Mouse (Mus musculus) lung, postnatal 0 days (tissue): ENCODE results near the gene Magi1. TPM values are rescaled to one million over a fixed set of nuclear protein-coding genes. Genes with fewer than 3 reads are reported as not detected.
A peak's percentile ranks its signal among the peaks of the same experiment; 100 is the strongest.
"Not testable (repeated sequence)": the region's sequence is repeated elsewhere in the genome, so short reads cannot be mapped to it uniquely, and the experiment has no call there.

Source experiments
- ATAC-seq: fragments of 200-750 bp; cut with Nextera tagmentation; 2 replicates; pipeline ENCODE4 v1.8.0; 2017; ENCODE audit warnings: moderate library complexity
- DNase-seq: peaks from one replicate; pipeline ENCODE4 v3.0.0-alpha.2; 2016; ENCODE audit warnings: low spot score
- H3K27ac ChIP-seq: fragments of 300-500 bp; sonication (generic); 2 replicates; pipeline ENCODE4 v1.5.1; 2014; ENCODE audit warnings: antibody characterized with exemption, mild to moderate bottlenecking, low read length, mixed read lengths
- H3K27me3 ChIP-seq: fragments of 300-500 bp; sonication (generic); replicated peaks from 2 replicates; pipeline ENCODE4 v1.6.1; 2014; ENCODE audit warnings: low read length, mixed read lengths; ENCODE audit not compliant: insufficient read depth
- H3K36me3 ChIP-seq: fragments of 300-500 bp; sonication (generic); 2 replicates; pipeline ENCODE4 v1.6.1; 2014; ENCODE audit warnings: low read length, mixed read lengths; ENCODE audit not compliant: insufficient read depth
- H3K4me1 ChIP-seq: fragments of 300-500 bp; sonication (generic); 2 replicates; pipeline ENCODE4 v1.6.1; 2014; ENCODE audit warnings: antibody characterized with exemption, low read depth, low read length, mixed read lengths; ENCODE audit not compliant: insufficient read depth
- H3K4me2 ChIP-seq: fragments of 300-500 bp; sonication (generic); replicated peaks from 2 replicates; pipeline ENCODE4 v1.6.1; 2014; ENCODE audit warnings: low read depth, mild to moderate bottlenecking, low read length, moderate library complexity, mixed read lengths
- H3K4me3 ChIP-seq: fragments of 300-500 bp; sonication (generic); 2 replicates; pipeline ENCODE4 v1.5.1; 2014; ENCODE audit warnings: low read depth, low read length
- H3K9ac ChIP-seq: fragments of 300-500 bp; sonication (generic); replicated peaks from 2 replicates; pipeline ENCODE4 v1.6.1; 2014; ENCODE audit warnings: low read depth, mild to moderate bottlenecking
- H3K9me3 ChIP-seq: fragments of 300-500 bp; sonication (generic); 2 replicates; pipeline ENCODE4 v1.6.1; 2016; ENCODE audit warnings: low read length, mixed read lengths
- CTCF ChIP-seq: IDR thresholded peaks from 2 replicates; pipeline ENCODE4 v1.5.1; 2016; ENCODE audit warnings: antibody characterized with exemption, mild to moderate bottlenecking
- EP300 ChIP-seq: IDR thresholded peaks from 2 replicates; pipeline ENCODE4 v1.6.1; 2016; ENCODE audit warnings: antibody characterized with exemption, mild to moderate bottlenecking, control low read depth
- WGBS: fragments of 180-500 bp; shearing (Covaris S2); extraction: QIAGEN DNeasy Blood & Tissue Kit; methylation state at CpG from one replicate; pipeline ENCODE4 v1.1.7; 2014; 5-methylcytosine and 5-hydroxymethylcytosine counted together
- polyA plus RNA-seq: library from polyadenylated mRNA; unstranded; fragments of >200 nt; fragmentation: Nextera tagmentation; extraction: Ambion mirVana; gene quantifications from 2 replicates; pipeline ENCODE4 v1.2.1, GENCODE M21; 2015

The Magi1 gene
- polyA plus RNA-seq, 1 experiment from 2014 or later = 10.7 TPM

DNA sequence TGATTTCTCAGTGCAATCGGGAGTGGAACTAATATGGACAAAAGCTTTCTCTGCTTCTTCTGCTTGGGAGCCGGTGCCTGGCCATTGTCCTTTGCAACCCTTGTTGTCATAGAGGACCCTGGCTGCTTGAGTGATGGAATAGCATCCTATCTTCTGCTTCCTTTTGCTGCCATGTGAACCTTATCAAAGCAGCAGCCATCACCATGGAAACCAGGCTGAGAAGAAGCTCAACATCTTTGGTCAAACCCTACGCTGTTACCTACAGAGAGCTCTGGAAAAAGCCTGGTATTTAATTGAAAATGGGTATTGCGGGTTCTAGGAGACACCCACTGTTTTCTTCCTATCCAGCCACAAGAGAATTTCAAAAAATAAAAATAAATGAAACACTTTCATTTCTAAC is 263.2 kb downstream of the Magi1 start:
- Histone ChIP-seq H3K9ac (no peak overlapping the region), H3K27ac (no peak overlapping the region), H3K27me3 (no peaks in the 10 kb centered on the region), H3K4me2 (no peak overlapping the region), H3K9me3 (no peaks in the 10 kb centered on the region), H3K4me1 (no peaks in the 10 kb centered on the region), H3K36me3 (no peaks in the 10 kb centered on the region), H3K4me3 (no peak overlapping the region)
- TF ChIP-seq CTCF = no peak
- no peak for TF ChIP-seq EP300
- no peak for ATAC-seq
- WGBS = 93% methylated on average over 4 of the region's 4 CpGs
- no peak for DNase-seq

DNA sequence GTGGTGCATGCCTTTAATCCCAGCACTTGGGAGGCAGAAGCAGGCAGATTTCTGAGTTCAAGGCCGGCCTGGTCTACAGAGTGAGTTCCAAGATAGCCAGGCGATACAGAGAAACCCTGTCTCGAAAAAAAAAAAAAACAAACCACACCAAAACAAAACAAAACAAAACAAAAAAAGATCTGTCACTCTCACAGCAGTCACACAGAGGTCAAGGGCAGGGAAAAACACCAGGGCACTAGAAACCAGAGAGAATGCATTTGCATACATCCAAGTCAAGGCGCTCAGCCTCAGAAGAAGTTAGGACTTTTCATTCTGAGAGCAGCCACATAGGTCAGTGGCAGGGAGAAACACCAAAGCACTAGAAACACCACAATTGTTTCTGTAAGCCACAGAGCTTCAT is 263.8 kb downstream of the Magi1 start:
- Histone ChIP-seq H3K9me3 (no peaks in the 10 kb centered on the region), H3K9ac (no peak overlapping the region), H3K36me3 (no peaks in the 10 kb centered on the region), H3K27ac (no peak overlapping the region), H3K27me3 (no peaks in the 10 kb centered on the region), H3K4me1 (no peaks in the 10 kb centered on the region), H3K4me2 (no peak overlapping the region), H3K4me3 (no peak overlapping the region)
- no peak for TF ChIP-seq CTCF
- TF ChIP-seq EP300 = no peak
- WGBS = 94% methylated on average over 4 of the region's 4 CpGs
- DNase-seq = no peak
- ATAC-seq = no peak

DNA sequence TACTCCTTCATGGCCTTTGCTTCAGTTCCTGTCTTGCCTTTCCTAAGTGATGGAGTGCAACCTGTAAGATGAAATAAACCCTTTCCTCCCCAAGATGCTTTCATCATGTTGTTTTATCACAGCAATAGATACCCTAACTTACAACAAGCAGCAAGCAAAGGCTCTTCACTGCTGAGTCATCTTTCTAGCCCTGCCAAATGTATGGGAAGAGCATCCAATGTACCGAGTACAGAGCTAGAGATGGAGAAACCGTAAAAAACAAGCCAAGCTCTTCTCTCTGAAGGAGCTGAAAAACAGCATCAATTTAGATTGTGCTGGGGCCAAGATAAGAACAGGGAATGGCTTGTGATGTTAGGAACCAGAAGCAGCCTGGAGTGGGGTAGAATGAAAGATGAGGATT is 270.0 kb downstream of the Magi1 start:
- TF ChIP-seq CTCF (no peak), EP300 (no peak)
- no peaks in the 10 kb centered on the region for H3K27me3 ChIP-seq
- no peak for ATAC-seq

DNA sequence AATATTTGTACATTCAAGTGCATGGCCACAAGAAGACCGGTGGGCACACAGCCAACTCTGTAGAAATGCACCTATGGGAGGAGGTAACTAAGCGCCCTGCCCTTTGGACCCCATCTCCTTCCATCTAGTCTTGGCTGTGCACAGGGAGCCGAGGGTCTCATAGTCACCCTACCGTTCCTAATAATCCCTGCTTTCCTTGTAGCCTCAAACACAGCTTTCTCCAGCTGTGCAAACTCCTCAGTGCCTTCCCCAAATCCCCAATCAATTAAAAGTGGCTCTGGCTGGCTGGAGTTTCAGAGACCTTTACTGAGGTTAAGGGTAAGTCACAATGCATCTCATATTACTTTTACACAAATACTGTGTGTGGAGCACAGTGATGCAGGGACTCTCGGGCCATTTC is 271.8 kb downstream of the Magi1 start:
- TF ChIP-seq CTCF = no peak
- no peak for TF ChIP-seq EP300
- H3K27me3 ChIP-seq = no peaks in the 10 kb centered on the region
- WGBS = 42% methylated on average over 5 of the region's 5 CpGs
- no peaks in the 10 kb centered on the region for H3K9me3 ChIP-seq
- H3K9ac ChIP-seq = no peak overlapping the region
- H3K4me1 ChIP-seq = peaks cover 3% of the 10 kb centered on the region; the same call in 1 of the 2 replicates
- ATAC-seq (no peak), DNase-seq (peak; percentile 33)
- no peak overlapping the region for H3K27ac ChIP-seq
- no peaks in the 10 kb centered on the region for H3K36me3 ChIP-seq
- H3K4me3 ChIP-seq = no peak overlapping the region
- H3K4me2 ChIP-seq = no peak overlapping the region

More for the DNA sequence above, 270.0 kb downstream of the Magi1 start:
- Histone ChIP-seq H3K9ac (no peak overlapping the region), H3K9me3 (no peaks in the 10 kb centered on the region), H3K36me3 (no peaks in the 10 kb centered on the region), H3K4me1 (peaks cover 3% of the 10 kb centered on the region; the same call in 1 of the 2 replicates), H3K27ac (no peak overlapping the region), H3K4me2 (no peak overlapping the region), H3K4me3 (no peak overlapping the region)
- no peak for DNase-seq
- WGBS = 59% methylated on average over 2 of the region's 2 CpGs

DNA sequence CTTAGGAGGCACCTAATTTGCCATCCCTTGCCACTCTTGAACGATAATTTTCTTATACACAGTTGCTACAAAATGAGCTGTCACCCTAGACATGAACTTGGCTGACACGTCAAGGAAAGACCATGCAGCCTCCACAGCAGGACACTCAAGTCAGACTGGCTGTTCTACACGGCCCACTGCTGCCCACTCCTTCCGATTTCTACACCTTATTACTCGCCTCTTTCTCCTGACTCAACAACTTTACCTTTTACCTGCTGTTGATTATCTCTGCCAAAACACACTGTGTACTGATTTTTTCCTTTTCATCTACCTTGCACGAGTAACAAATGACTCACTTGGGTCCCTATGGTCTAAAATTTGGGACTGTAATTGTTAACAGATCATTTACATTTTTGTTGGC is 272.2 kb downstream of the Magi1 start:
- Histone ChIP-seq H3K27me3 (no peaks in the 10 kb centered on the region), H3K4me1 (peaks cover 3% of the 10 kb centered on the region; the same call in 1 of the 2 replicates), H3K9me3 (no peaks in the 10 kb centered on the region), H3K4me2 (no peak overlapping the region), H3K36me3 (no peaks in the 10 kb centered on the region), H3K9ac (no peak overlapping the region), H3K4me3 (no peak overlapping the region), H3K27ac (no peak overlapping the region)
- ATAC-seq (no peak), DNase-seq (no peak)
- WGBS = 46% methylated on average over 6 of the region's 6 CpGs
- TF ChIP-seq CTCF (no peak), EP300 (no peak)

DNA sequence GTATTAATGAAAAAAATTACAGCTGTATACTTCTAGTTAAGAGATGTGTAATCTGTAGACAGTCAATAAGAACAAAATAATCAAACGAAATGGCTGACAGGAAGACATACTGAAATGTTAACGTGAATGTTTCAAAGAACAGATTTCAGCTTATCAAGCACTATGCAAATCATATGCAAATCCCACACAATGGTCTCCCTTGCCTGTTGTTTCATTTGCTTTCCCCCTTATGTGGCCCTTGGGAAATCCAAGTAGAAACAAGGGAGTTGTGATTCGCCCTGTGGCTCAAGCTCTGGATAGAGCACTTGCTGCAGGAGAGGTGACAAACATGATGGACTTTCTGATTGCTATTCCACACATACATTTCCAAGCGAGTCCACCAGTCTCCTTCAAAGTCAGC is 275.1 kb downstream of the Magi1 start:
- Histone ChIP-seq H3K4me3 (no peak overlapping the region), H3K9ac (no peak overlapping the region), H3K36me3 (no peaks in the 10 kb centered on the region), H3K9me3 (no peaks in the 10 kb centered on the region), H3K27me3 (no peaks in the 10 kb centered on the region), H3K4me2 (no peak overlapping the region), H3K4me1 (peaks cover 3% of the 10 kb centered on the region; the same call in 1 of the 2 replicates), H3K27ac (no peak overlapping the region)
- 69% methylated on average over 4 of the region's 4 CpGs for WGBS
- DNase-seq (no peak), ATAC-seq (no peak)
- TF ChIP-seq EP300 (no peak), CTCF (no peak)

DNA sequence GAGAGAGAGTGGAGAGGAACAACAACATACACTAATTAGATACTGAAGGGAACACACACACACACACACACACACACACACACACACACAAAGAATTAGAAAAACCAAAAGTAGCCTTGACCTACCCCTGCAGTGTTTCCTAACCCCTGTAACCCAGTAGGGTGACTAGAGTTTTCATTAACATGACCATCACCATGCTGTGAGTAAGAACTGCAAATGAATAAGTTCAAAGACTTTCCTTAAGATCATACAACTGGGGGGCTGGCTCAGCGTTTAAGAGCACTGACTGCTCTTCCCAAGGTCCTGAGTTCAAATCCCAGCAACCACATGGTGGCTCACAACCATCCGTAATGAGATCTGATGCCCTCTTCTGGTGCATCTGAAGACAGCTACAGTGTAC is 280.1 kb downstream of the Magi1 start:
- not testable (repeated sequence) for H3K4me1 ChIP-seq, H3K9ac ChIP-seq, DNase-seq, H3K9me3 ChIP-seq, H3K4me3 ChIP-seq, H3K36me3 ChIP-seq, H3K27ac ChIP-seq, ATAC-seq, H3K27me3 ChIP-seq, H3K4me2 ChIP-seq
- WGBS = 70% methylated on average over 2 of the region's 2 CpGs
